Mouse (Mus musculus) gastrocnemius, postnatal 4 days (tissue): ENCODE measurements around the gene Psma3. TPM values are rescaled to one million over a fixed set of nuclear protein-coding genes. Genes with fewer than 3 reads are reported as not detected.

ENCODE experiments used
- DNase-seq, 2 experiments: peaks; one replicate each; pipeline ENCODE4 v3.0.0; 2021 to 2022; ENCODE audit warnings: low spot score in 2 of 2, mixed read lengths in 2 of 2
- total RNA-seq, 2 experiments: library from RNA; stranded (reverse); gene quantifications; 2 replicates each; pipeline ENCODE4 v1.2.3; 2021

Gene Psma3
- total RNA-seq, 2 experiments from 2014 or later = 344 to 430 TPM

DNA sequence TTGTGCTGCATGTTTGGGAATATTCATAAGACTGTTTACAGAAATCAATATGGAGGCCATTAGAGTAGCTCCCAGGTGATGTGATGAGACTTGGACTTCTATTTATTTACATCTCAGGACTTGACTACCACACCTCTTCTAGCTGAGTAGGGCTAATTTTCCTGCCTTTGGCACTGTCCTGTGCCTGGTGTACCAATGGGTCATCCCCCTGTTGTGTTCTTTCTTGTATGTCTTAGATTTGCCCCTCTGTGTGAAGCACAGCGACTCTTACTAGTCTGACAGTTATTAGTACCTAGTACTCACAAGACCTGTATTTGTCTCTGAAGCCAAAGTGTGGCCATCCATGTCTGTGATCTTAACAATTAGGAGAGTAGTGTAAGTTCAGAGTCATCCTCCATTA, 68.0 kb downstream of the Psma3 start:
- no peak for DNase-seq

DNA sequence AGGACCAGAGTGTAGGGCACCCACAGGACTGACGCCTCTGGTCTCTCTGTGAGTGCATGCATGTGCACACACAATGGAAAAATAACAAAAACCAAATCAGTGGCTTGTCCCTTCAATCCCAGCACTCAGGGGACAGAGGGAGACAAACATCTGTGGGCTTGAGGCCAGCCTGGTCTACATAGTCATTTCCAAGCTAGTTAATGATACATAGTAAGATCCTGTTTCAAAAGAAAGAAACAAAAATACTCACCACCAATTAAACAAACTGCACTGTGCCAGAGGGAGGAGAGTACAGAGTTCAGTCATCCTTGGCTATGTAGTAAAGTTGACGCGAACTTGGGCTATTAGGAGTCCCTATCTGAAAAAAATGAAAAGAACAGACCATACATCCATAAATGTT, 69.2 kb downstream of the Psma3 start:
- no peak for DNase-seq

DNA sequence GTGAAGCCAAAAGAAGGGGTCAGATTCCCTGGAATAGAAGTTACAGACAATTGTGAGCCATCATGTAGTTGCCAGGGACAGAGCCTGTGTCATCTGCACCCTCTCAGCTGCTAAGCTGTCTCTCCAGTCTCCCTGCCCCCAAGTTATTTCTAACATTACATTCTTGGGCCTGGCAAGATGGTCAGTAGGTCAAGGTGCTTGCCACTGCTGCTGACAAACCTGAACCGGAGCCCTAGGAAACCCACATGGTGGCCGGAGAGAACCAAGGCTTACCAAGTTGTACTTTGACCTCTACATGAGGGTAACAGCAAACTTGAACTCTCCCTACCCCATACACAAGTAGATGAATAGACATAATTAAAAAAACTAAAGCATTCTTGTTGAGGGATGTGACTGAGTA, 70.1 kb downstream of the Psma3 start:
- no peak for DNase-seq

Other genes starting within 250 kb of the Psma3 start
- 10 to 100 TPM; 50.2 to 54.1 TPM for gene Frmd6, start 149.1 kb upstream of the Psma3 start, total RNA-seq
- 100 to 1,000 TPM; 134 to 135 TPM for gene Actr10, start 36.8 kb upstream of the Psma3 start, total RNA-seq
- gene Arid4a, start 41.4 kb downstream of the Psma3 start, total RNA-seq = 10 to 100 TPM; 14.6 to 15.0 TPM
- gene Tomm20l, start 136.8 kb downstream of the Psma3 start, total RNA-seq = not detected
- gene Timm9, start 162.1 kb downstream of the Psma3 start, total RNA-seq = 10 to 100 TPM; 28.7 to 32.9 TPM
- gene 2700049A03Rik, start 162.2 kb downstream of the Psma3 start, total RNA-seq = 1 to 10 TPM; 5.9 to 7.6 TPM